Mouse (Mus musculus) WW6 (cell line): ENCODE measurements around the gene Ift27.

Experiments used
- DNase-seq: peaks from one replicate; pipeline ENCODE4 v3.0.0-alpha.2; 2013; ENCODE audit warnings: low read depth, low spot score

Ift27 gene

GRCm38 (mm10) chr15:78173972-78174886 is at the start of gene Ift27:
TSS of gene Ift27 (minus strand) at chr15:78174107.
- peak; percentile 97 for DNase-seq

GRCm38 (mm10) chr15:78215269-78215668 is 41.4 kb upstream of the Ift27 start:
- DNase-seq = no peak

GRCm38 (mm10) chr15:78211367-78211766 is 37.5 kb upstream of the Ift27 start:
- no peak for DNase-seq

- no peak for DNase-seq
These were observed 36.3 kb upstream of the Ift27 start for GRCm38 (mm10) chr15:78210203-78210602.

GRCm38 (mm10) chr15:78206312-78206711 is 32.4 kb upstream of the Ift27 start, which contains the start of gene Pvalb:
TSS of gene Pvalb (minus strand) at chr15:78206400.
- DNase-seq = no peak

- DNase-seq = no peak
These were observed 31.3 kb upstream of the Ift27 start for GRCm38 (mm10) chr15:78205192-78205591.

- DNase-seq = peak; percentile 13
These were observed 30.3 kb upstream of the Ift27 start for GRCm38 (mm10) chr15:78204053-78204847.

- no peak for DNase-seq
These were observed 21.4 kb upstream of the Ift27 start for GRCm38 (mm10) chr15:78195096-78195880.

- DNase-seq = no peak
These were observed 20.4 kb upstream of the Ift27 start for GRCm38 (mm10) chr15:78194320-78194719.

- no peak for DNase-seq
These were observed 15.7 kb upstream of the Ift27 start for GRCm38 (mm10) chr15:78189636-78190035.

GRCm38 (mm10) chr15:78188546-78188945 is 14.6 kb upstream of the Ift27 start:
- no peak for DNase-seq

GRCm38 (mm10) chr15:78186906-78187305 is 13.0 kb upstream of the Ift27 start:
- DNase-seq = no peak

- DNase-seq = no peak
These were observed 11.7 kb upstream of the Ift27 start for GRCm38 (mm10) chr15:78185609-78186008.

- DNase-seq = no peak
These were observed 10.9 kb upstream of the Ift27 start for GRCm38 (mm10) chr15:78184855-78185254.

- no peak for DNase-seq
These were observed 7.9 kb upstream of the Ift27 start for GRCm38 (mm10) chr15:78181701-78182405.

- no peak for DNase-seq
These were observed 5.9 kb upstream of the Ift27 start for GRCm38 (mm10) chr15:78179775-78180174.

GRCm38 (mm10) chr15:78178397-78178796 is 4.5 kb upstream of the Ift27 start:
- peak; percentile 36 for DNase-seq

GRCm38 (mm10) chr15:78177257-78177656 is 3.4 kb upstream of the Ift27 start:
- no peak for DNase-seq

- DNase-seq = no peak
These were observed 959 bp upstream of the Ift27 start for GRCm38 (mm10) chr15:78174887-78175245.

GRCm38 (mm10) chr15:78172899-78173817 is 749 bp downstream of the Ift27 start:
- DNase-seq = no peak
